Mouse (Mus musculus): ENCODE measurements around the gene Rufy2.

The Rufy2 gene

DNA sequence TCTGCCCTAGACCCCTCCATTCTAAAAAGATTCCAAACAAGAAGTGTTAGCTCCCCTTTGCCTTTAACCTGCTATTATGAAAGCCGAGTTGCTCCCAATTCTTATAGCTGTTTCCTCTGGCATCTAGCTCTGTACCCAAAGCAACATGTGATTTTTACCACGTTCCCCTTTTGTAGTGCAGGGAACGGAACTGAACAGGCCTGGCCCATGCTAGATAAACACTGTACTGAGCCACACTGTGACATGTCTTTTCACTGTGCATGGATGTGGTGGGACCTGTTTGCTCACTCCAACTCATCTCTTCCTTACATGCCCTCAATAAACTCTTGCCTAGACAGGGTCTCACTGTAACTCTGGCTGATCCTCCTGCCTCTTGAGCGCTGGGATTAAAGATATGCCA lies 30.2 kb downstream of the Rufy2 start:
- in situ Hi-C loops (cut with MboI; ENCODE audit: low pct_unique_long_range_greater_than_20kb in 1 of 2, low sequenced_read_pairs in 2 of 2, unreplicated experiment in 1 of 2) = no loop called here

DNA sequence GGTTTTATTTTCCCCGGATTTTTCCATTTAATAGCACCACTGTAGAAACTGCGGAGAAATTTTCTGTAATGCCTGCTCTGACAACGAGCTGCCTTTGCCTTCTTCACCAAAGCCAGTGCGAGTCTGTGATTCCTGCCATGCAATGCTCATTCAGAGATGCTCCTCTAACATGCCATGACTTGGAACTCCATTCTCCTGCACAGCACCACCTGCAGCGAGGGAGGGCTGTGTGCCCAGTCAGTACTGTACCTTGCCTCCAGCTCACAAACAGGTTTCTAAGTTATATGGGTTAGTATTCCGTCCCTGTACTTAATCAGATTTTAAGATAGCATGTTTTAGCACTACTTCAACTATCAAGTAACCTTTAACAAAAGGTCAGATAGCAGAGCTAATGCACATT lies 31.5 kb downstream of the Rufy2 start:
- in situ Hi-C loops (cut with MboI; ENCODE audit: low pct_unique_long_range_greater_than_20kb in 1 of 2, low sequenced_read_pairs in 2 of 2, unreplicated experiment in 1 of 2) = no loop called here

GRCm38 (mm10) chr10:63013476-63013875 lies 33.5 kb downstream of the Rufy2 start:
- in situ Hi-C loops (cut with MboI; ENCODE audit: low pct_unique_long_range_greater_than_20kb in 1 of 2, low sequenced_read_pairs in 2 of 2, unreplicated experiment in 1 of 2) = no loop called here

DNA sequence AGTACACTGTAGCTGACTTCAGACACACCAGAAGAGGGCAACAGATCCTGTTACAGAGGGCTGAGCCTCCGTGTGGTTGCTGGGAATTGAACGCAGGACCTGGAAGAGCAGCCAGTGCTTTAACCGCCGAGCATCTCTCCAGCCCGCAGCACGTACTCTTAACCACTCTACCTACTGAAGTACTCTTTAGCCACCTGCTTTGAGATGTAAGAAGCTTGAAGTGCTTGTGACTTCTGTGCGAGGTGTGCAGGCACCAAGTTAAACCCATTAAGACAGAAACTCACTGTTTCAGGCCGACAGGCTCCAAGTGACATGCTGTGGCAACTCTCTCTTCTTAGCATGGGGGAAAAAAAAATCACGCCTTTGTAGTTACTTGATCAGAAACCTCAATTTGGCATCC lies 34.1 kb downstream of the Rufy2 start:
- in situ Hi-C loops (cut with MboI; ENCODE audit: low pct_unique_long_range_greater_than_20kb in 1 of 2, low sequenced_read_pairs in 2 of 2, unreplicated experiment in 1 of 2) = no loop called here

GRCm38 (mm10) chr10:63019304-63019703 lies 39.3 kb downstream of the Rufy2 start:
- in situ Hi-C loops (cut with MboI; ENCODE audit: low pct_unique_long_range_greater_than_20kb in 1 of 2, low sequenced_read_pairs in 2 of 2, unreplicated experiment in 1 of 2) = no loop called here

DNA sequence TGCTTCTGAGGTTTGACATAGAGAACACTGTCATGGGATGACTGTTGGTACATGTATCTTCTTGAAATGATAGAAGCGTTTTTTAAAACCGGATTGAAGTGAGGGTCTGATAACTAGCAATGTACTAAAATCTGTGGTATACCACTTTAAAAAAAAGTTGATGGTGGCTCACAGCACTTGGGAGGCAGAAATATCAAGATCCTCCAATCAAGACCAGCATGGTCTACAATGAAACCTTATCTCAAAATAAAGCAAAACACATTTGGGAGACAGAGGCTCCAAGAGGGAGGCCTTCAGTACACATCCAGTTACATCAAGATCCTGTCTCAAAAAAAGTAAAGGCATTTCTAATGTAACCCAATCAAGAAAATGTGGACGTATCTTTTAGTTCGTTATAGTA lies 41.7 kb downstream of the Rufy2 start:
- in situ Hi-C loops (cut with MboI; ENCODE audit: low pct_unique_long_range_greater_than_20kb in 1 of 2, low sequenced_read_pairs in 2 of 2, unreplicated experiment in 1 of 2) = no loop called here

DNA sequence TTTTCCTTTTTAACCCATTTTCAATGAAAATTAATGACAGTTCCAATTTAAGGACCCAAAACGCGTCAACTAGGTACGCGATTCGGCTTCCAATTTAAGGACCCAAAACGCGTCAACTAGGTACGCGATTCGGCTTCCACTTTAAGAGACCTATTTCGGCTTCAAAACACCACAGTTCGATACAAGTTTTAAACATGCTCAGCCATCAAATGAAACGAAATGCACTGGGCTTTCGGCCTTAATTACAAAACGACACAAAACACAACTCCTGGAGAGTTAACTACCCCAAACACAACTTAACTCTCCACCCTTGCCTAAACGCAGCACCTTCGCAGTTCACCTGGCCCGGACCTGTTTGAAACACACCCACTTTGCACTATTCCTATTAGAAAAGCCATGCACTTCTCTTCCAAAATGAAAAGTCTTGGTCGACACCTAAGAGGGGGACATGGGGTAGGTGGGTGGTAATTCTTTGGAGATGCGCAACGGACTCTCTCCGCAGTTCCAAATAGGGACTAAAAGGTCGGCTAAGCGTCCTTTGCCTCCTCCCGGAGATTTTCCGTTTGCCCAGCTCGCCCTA lies 42.6 kb downstream of the Rufy2 start:
- in situ Hi-C loops (cut with MboI; ENCODE audit: low pct_unique_long_range_greater_than_20kb in 1 of 2, low sequenced_read_pairs in 2 of 2, unreplicated experiment in 1 of 2) = no loop called here

- in situ Hi-C loops (cut with MboI; ENCODE audit: low pct_unique_long_range_greater_than_20kb in 1 of 2, low sequenced_read_pairs in 2 of 2, unreplicated experiment in 1 of 2) = no loop called here
Observed at GRCm38 (mm10) chr10:63023121-63023748, 43.2 kb downstream of the Rufy2 start.

GRCm38 (mm10) chr10:63023749-63024579 lies 43.9 kb downstream of the Rufy2 start, which contains the start of the genes Hnrnph3 and Pbld2:
TSS of gene Hnrnph3 (minus strand) at chr10:63024217.
TSS of gene Pbld2 (plus strand) at chr10:63024315.
- in situ Hi-C loops (cut with MboI; ENCODE audit: low pct_unique_long_range_greater_than_20kb in 1 of 2, low sequenced_read_pairs in 2 of 2, unreplicated experiment in 1 of 2) = no loop called here

GRCm38 (mm10) chr10:63024580-63024910 lies 44.5 kb downstream of the Rufy2 start:
- in situ Hi-C loops (cut with MboI; ENCODE audit: low pct_unique_long_range_greater_than_20kb in 1 of 2, low sequenced_read_pairs in 2 of 2, unreplicated experiment in 1 of 2) = no loop called here

DNA sequence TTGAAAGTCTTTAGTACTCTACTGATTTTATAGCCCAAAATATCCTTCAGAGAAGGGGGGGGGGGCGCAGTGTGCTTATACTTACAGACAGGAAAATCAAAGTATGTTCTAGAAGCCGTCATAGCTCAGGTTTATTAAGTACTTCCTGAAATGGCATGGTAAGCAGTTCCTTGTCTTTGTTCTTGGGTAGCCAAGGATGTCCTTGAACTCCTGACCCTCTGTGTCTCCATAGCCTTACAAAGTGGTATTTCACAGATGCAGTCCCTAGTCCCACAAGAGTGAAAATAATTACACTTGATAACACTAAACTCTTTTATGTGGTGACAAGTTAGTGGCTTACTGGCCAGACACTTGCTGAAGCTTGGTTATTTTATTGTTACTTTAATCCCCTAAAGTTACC lies 45.0 kb downstream of the Rufy2 start:
- in situ Hi-C loops (cut with MboI; ENCODE audit: low pct_unique_long_range_greater_than_20kb in 1 of 2, low sequenced_read_pairs in 2 of 2, unreplicated experiment in 1 of 2) = no loop called here

- in situ Hi-C loops (cut with MboI; ENCODE audit: low pct_unique_long_range_greater_than_20kb in 1 of 2, low sequenced_read_pairs in 2 of 2, unreplicated experiment in 1 of 2) = no loop called here
Observed at GRCm38 (mm10) chr10:63025491-63026011, 45.5 kb downstream of the Rufy2 start.

- in situ Hi-C loops (cut with MboI; ENCODE audit: low pct_unique_long_range_greater_than_20kb in 1 of 2, low sequenced_read_pairs in 2 of 2, unreplicated experiment in 1 of 2) = no loop called here
Observed at GRCm38 (mm10) chr10:63026156-63026794, 46.3 kb downstream of the Rufy2 start.

DNA sequence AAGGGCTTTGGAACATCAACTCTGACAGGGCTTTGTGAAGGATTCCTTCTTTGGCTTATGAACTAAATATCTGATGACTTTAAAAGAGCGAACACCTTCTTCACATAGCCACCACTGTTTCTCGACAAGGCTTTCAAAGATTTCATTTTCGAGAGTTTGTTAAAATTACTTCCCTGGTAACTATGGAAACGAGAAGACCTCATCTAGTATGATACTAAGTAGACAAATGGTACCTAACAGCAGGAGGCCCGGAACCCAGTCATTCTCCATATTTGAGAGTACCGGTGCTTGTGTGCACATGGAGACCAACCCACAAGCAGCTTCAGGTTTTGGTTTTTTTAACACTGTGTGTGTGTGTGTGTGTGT lies 46.8 kb downstream of the Rufy2 start:
- in situ Hi-C loops (cut with MboI; ENCODE audit: low pct_unique_long_range_greater_than_20kb in 1 of 2, low sequenced_read_pairs in 2 of 2, unreplicated experiment in 1 of 2) = no loop called here

DNA sequence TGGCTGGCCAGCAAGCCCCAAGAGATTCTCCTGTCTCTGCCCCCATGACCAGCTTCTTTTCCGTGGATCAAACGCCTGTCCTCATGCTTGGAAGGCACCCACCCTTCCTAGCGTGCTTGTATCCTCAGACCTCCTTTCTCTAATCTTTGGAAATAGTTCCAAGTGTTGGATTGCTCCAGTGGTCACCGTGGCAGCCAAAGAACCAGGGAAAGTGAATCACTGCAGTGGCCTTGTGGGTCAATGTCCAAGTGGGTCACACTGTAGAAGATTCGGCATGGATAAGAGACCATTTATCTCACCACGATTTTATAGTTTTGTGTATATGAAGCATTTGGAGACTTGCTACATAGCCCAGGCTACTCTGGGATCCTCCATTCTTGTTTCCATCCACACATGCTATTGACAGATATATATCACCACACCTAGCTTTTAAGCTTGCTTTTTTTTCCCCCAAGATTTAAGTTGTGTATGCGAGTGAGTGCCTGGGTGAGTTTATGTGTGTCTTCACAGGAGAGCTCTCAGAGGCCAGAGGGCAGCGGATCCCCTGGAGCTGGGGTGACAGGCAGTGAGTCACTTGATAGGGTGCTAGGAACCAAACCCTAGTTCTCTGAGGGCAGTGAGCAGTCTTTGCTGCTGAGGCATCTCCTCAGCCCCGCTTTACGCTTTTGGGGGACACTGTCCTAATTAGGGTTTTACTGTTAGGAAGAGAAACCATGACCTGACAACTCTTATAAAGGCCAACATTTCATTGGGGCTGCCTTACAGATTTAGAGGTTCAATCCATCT lies 47.5 kb downstream of the Rufy2 start:
- in situ Hi-C loops (cut with MboI; ENCODE audit: low pct_unique_long_range_greater_than_20kb in 1 of 2, low sequenced_read_pairs in 2 of 2, unreplicated experiment in 1 of 2) = no loop called here

GRCm38 (mm10) chr10:63028396-63028795 lies 48.4 kb downstream of the Rufy2 start:
- in situ Hi-C loops (cut with MboI; ENCODE audit: low pct_unique_long_range_greater_than_20kb in 1 of 2, low sequenced_read_pairs in 2 of 2, unreplicated experiment in 1 of 2) = no loop called here

GRCm38 (mm10) chr10:63032267-63032666 lies 52.2 kb downstream of the Rufy2 start:
- in situ Hi-C loops (cut with MboI; ENCODE audit: low pct_unique_long_range_greater_than_20kb in 1 of 2, low sequenced_read_pairs in 2 of 2, unreplicated experiment in 1 of 2) = no loop called here

GRCm38 (mm10) chr10:63032956-63033355 lies 52.9 kb downstream of the Rufy2 start:
- in situ Hi-C loops (cut with MboI; ENCODE audit: low pct_unique_long_range_greater_than_20kb in 1 of 2, low sequenced_read_pairs in 2 of 2, unreplicated experiment in 1 of 2) = no loop called here

Measured in mouse embryonic stem cell (cell line).